In genomic region chr9:113299900-113300299, GRCm38 (mm10) we compare ENCODE assay signal across 26 mouse cellular contexts.
DNase-seq lines count a peak whose midpoint lies in the region; TF ChIP-seq lines count a peak whose summit lies in the region.
"Had no signal": no experiment of that assay in that cellular context is flagged by ENCODE, and none has a peak within 500 bp of the region (broad histone marks: within the 10 kb centered on the region; RNA-seq: fewer than 3 reads in every experiment).

No protein-coding gene starts in this region.

- no peak for TF ChIP-seq CTCF in left cerebral cortex, adult 2 months (IDR thresholded peaks at IDR 0.05)

- no peak overlapping the region for H3K4me3 ChIP-seq in left cerebral cortex, adult 2 months
- H3K4me3 ChIP-seq: forebrain, embryonic 13.5 days; heart, embryonic 10.5 days; heart, embryonic 15.5 days; hindbrain, embryonic 12.5 days; layer of hippocampus, adult 2 months; neural tube, embryonic 13.5 days had no signal

- peak overlapping the region; percentile 50; the same call in 1 of the 2 replicates for H3K27ac ChIP-seq in left cerebral cortex, adult 2 months
- H3K27ac ChIP-seq: forebrain, embryonic 13.5 days; heart, embryonic 10.5 days; heart, embryonic 15.5 days; hindbrain, embryonic 12.5 days; liver, embryonic 14.5 days; macrophage; neural tube, embryonic 13.5 days had no signal

- DNase-seq in heart, adult 11 months: peak; percentile 45
- DNase-seq in heart, postnatal 25 days (ENCODE audit: low spot score): no peak
- no peak for DNase-seq in left cerebral cortex, adult 2 months (ENCODE audit: extremely low spot score in 1 of 2, low spot score in 2 of 2)
- no peak for DNase-seq in left cerebral cortex, postnatal 4 days
- DNase-seq in right cerebral cortex, adult 18-20 months: peak; percentile 46
- DNase-seq in right cerebral cortex, postnatal 4 days: no peak
- DNase-seq in retina, postnatal 1 day: peak; percentile 9
- DNase-seq in adrenal gland, postnatal 4 days (ENCODE audit: low spot score in 2 of 2): no peak
- DNase-seq: adrenal gland, postnatal 14 days; cerebellum, adult 2 months; cerebellum, postnatal 14 days; gastrocnemius, postnatal 10 days; heart, postnatal 36 days; kidney, adult 9 months; kidney, postnatal 14 days; liver; lung, adult 2 months; lung, postnatal 10 days had no signal

- intact Hi-C loops in heart, postnatal 25 days (cut with DNase I): no loop called here
- intact Hi-C loops in left cerebral cortex, adult 2 months (cut with DNase I): loop anchor here (5.0 kb wide), 4 partner anchors 38 to 123 kb away; no protein-coding TSS in a partner anchor
- intact Hi-C loops in left cerebral cortex, postnatal 4 days (cut with DNase I): no loop called here

Comparison
In these comparisons a context has a peak if more than half of its experiments do, and no peak if none do; other contexts are left out.
1. DNase-seq: peak in heart, adult 11 months (single experiment), right cerebral cortex, adult 18-20 months (single experiment) and retina, postnatal 1 day (single experiment); none in heart, postnatal 25 days (single experiment), left cerebral cortex, adult 2 months (0 of 2), left cerebral cortex, postnatal 4 days (single experiment), right cerebral cortex, postnatal 4 days (single experiment) and adrenal gland, postnatal 4 days (0 of 2).